22 mouse cellular contexts compared by ENCODE assay signal in the genomic region with DNA sequence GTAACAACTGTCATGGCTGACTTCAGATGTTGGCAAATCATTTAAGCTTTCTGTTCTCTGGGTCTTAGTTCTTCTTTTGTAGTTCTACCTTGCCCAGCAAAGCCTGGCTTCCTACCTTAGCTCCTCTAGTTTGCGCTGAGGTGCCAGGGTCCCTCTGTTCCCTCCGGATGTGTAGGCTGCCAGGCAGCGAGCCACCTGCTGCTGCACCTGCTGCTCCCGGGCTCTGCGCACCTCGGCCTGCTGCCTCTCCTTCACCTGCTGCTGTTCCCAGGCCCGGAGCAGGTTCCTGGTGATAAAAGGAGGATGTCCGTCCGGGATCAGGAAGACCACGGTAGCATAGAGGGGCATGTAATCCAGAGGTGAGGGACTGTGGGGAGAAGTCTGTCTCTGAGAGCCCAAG. TPM values are rescaled to one million over a fixed set of nuclear protein-coding genes. Genes with fewer than 3 reads are reported as not detected.
A peak's percentile ranks its signal among the peaks of the same experiment; 100 is the strongest.
DNase-seq lines count a peak whose midpoint lies in the region; ATAC-seq and TF ChIP-seq lines count a peak whose summit lies in the region.
"Had no signal": no experiment of that assay in that cellular context is flagged by ENCODE, and none has a peak within 500 bp of the region (broad histone marks: within the 10 kb centered on the region; RNA-seq: fewer than 3 reads in every experiment).

No protein-coding gene starts in this region.

- H3K36me3 ChIP-seq in kidney, embryonic 16.5 days (ENCODE audit: insufficient read depth, low read length): no peaks in the 10 kb centered on the region
- no peaks in the 10 kb centered on the region for H3K36me3 ChIP-seq in heart, embryonic 10.5 days
- H3K36me3 ChIP-seq: forebrain, embryonic 10.5 days; heart, embryonic 13.5 days; limb, embryonic 15.5 days had no signal

- H3K27ac ChIP-seq in kidney, embryonic 16.5 days (ENCODE audit: low read length): no peak overlapping the region
- peak overlapping the region; percentile 35 for H3K27ac ChIP-seq in cerebellum, adult 2 months (ENCODE audit: insufficient read depth, low read length)
- H3K27ac ChIP-seq in heart, embryonic 10.5 days: no peak overlapping the region
- H3K27ac ChIP-seq: forebrain, embryonic 10.5 days; heart, embryonic 13.5 days; limb, embryonic 15.5 days; liver, embryonic 14.5 days had no signal

- ATAC-seq in kidney, embryonic 16.5 days (ENCODE audit: low FRiP score, low TSS enrichment): no peak

- no peaks in the 10 kb centered on the region for H3K9me3 ChIP-seq in kidney, embryonic 16.5 days (ENCODE audit: low read length)
- H3K9me3 ChIP-seq in heart, embryonic 10.5 days: no peaks in the 10 kb centered on the region
- H3K9me3 ChIP-seq: forebrain, embryonic 10.5 days; heart, embryonic 13.5 days; limb, embryonic 15.5 days; megakaryocyte, embryonic 14.5 days had no signal

- TF ChIP-seq CTCF in cerebellum, adult 2 months (IDR thresholded peaks at IDR 0.05; ENCODE audit: borderline replicate concordance, insufficient read depth, low read depth, low read length): no peak

- no peaks in the 10 kb centered on the region for H3K27me3 ChIP-seq in kidney, embryonic 16.5 days (ENCODE audit: insufficient read depth, low read length)
- H3K27me3 ChIP-seq in cerebellum, adult 2 months (ENCODE audit: control insufficient read depth, insufficient read depth, low read length): no peaks in the 10 kb centered on the region
- H3K27me3 ChIP-seq in heart, embryonic 10.5 days (ENCODE audit: insufficient read depth, poor library complexity, severe bottlenecking): no peaks in the 10 kb centered on the region
- H3K27me3 ChIP-seq: heart, embryonic 13.5 days; limb, embryonic 15.5 days; megakaryocyte, embryonic 14.5 days had no signal

- H3K4me1 ChIP-seq in kidney, embryonic 16.5 days (ENCODE audit: insufficient read depth, low read length): peaks cover 13% of the 10 kb centered on the region
- peaks cover 22% of the 10 kb centered on the region; the same call in 1 of the 2 replicates for H3K4me1 ChIP-seq in cerebellum, adult 2 months (ENCODE audit: control insufficient read depth, insufficient read depth, low read length)
- peaks cover 30% of the 10 kb centered on the region for H3K4me1 ChIP-seq in heart, embryonic 10.5 days

- peak; percentile 79 for DNase-seq in cerebellum, adult 11-12 months
- DNase-seq in cerebellum, postnatal 10 days: no peak
- DNase-seq in kidney, postnatal 14 days: no peak
- peak; percentile 66 to 73 for DNase-seq in cerebellum, adult 2 months
- DNase-seq in cerebellum, postnatal 36 days: peak; percentile 54 to 70
- DNase-seq in heart, embryonic 10.5 days (ENCODE audit: low spot score): no peak
- DNase-seq in right cerebral cortex, adult 18-20 months: no peak
- DNase-seq: adrenal gland, postnatal 25 days; gastrocnemius, postnatal 25 days; heart, adult 18-20 months; heart, postnatal 14 days; kidney, adult 9 months; kidney, postnatal 36 days; lung, embryonic 14.5 days; right cerebral cortex, postnatal 14 days had no signal

- no peak overlapping the region for H3K4me2 ChIP-seq in kidney, embryonic 16.5 days (replicated peaks; ENCODE audit: low read depth, low read length)
- H3K4me2 ChIP-seq: heart, embryonic 13.5 days; limb, embryonic 15.5 days; lung, embryonic 14.5 days had no signal

- H3K4me3 ChIP-seq in kidney, embryonic 16.5 days (ENCODE audit: low read length): no peak overlapping the region
- no peak overlapping the region for H3K4me3 ChIP-seq in cerebellum, adult 2 months (replicated peaks; ENCODE audit: insufficient read depth, low read depth, low read length)
- H3K4me3 ChIP-seq in heart, embryonic 10.5 days: no peak overlapping the region
- H3K4me3 ChIP-seq: forebrain, embryonic 10.5 days; heart, embryonic 13.5 days; limb, embryonic 15.5 days; megakaryocyte, embryonic 14.5 days had no signal

- 0 out of 2 replicates have a peak overlapping the region, but pooled peaks have one; percentile 22 for H3K9ac ChIP-seq in kidney, embryonic 16.5 days (replicated peaks; ENCODE audit: low read length)
- H3K9ac ChIP-seq: heart, embryonic 13.5 days; limb, embryonic 15.5 days; liver, embryonic 14.5 days; lung, embryonic 14.5 days had no signal

- WGBS in kidney, embryonic 16.5 days: 40% methylated on average over 10 of the region's 10 CpGs
- WGBS in cerebellum, adult 2 months: 7% methylated on average over 10 of the region's 10 CpGs
- WGBS in heart, embryonic 10.5 days: 50% methylated on average over 10 of the region's 10 CpGs

- TF ChIP-seq POLR2A in cerebellum, adult 2 months (IDR thresholded peaks at IDR 0.05; ENCODE audit: borderline replicate concordance, insufficient read depth, low read length): no peak

RNA-seq across cellular contexts. Expression of a gene that starts 5.7 kb away (rescaled TPM):
- 75.3 and 92.2 TPM in 2 replicates for polyA plus RNA-seq in kidney, embryonic 16.5 days (2015; fragmentation: Nextera tagmentation; extraction: Ambion mirVana)
- polyA plus RNA-seq in cerebellum, adult 2 months (2012; rRNA removed): 77.5 and 86.5 TPM in 2 replicates
- polyA plus RNA-seq in heart, embryonic 10.5 days (2016; fragmentation: Nextera tagmentation; extraction: Ambion mirVana): 52.7 and 88.8 TPM in 2 replicates

RNA-seq across cellular contexts. Expression of a gene that starts 8.2 kb away (rescaled TPM):
- polyA plus RNA-seq in kidney, embryonic 16.5 days (2015; fragmentation: Nextera tagmentation; extraction: Ambion mirVana): 0.41 TPM in 1 of 2 replicates, not detected in the other
- 0.21 TPM in 1 of 2 replicates, not detected in the other for polyA plus RNA-seq in cerebellum, adult 2 months (2012; rRNA removed)
- 1.2 and 1.8 TPM in 2 replicates for polyA plus RNA-seq in heart, embryonic 10.5 days (2016; fragmentation: Nextera tagmentation; extraction: Ambion mirVana)
- polyA plus RNA-seq: forebrain, embryonic 10.5 days; limb, embryonic 15.5 days; lung, embryonic 14.5 days; urinary bladder, adult 2 months had no signal

RNA-seq across cellular contexts. Expression of a gene that starts 27.2 kb away (rescaled TPM):
- polyA plus RNA-seq in kidney, embryonic 16.5 days (2015; fragmentation: Nextera tagmentation; extraction: Ambion mirVana): 453 and 487 TPM in 2 replicates
- polyA plus RNA-seq in cerebellum, adult 2 months (2012; rRNA removed): 88.7 and 96.0 TPM in 2 replicates
- 533 and 575 TPM in 2 replicates for polyA plus RNA-seq in heart, embryonic 10.5 days (2016; fragmentation: Nextera tagmentation; extraction: Ambion mirVana)

RNA-seq across cellular contexts. Expression of a gene that starts 27.6 kb away (rescaled TPM):
- 61.7 and 62.2 TPM in 2 replicates for polyA plus RNA-seq in kidney, embryonic 16.5 days (2015; fragmentation: Nextera tagmentation; extraction: Ambion mirVana)
- polyA plus RNA-seq in cerebellum, adult 2 months (2012; rRNA removed): 28.0 and 30.6 TPM in 2 replicates
- 58.0 and 72.6 TPM in 2 replicates for polyA plus RNA-seq in heart, embryonic 10.5 days (2016; fragmentation: Nextera tagmentation; extraction: Ambion mirVana)

RNA-seq across cellular contexts. Expression of a gene that starts 30.6 kb away (rescaled TPM):
- polyA plus RNA-seq in kidney, embryonic 16.5 days (2015; fragmentation: Nextera tagmentation; extraction: Ambion mirVana): 226 and 236 TPM in 2 replicates
- 281 and 309 TPM in 2 replicates for polyA plus RNA-seq in cerebellum, adult 2 months (2012; rRNA removed)
- 173 and 209 TPM in 2 replicates for polyA plus RNA-seq in heart, embryonic 10.5 days (2016; fragmentation: Nextera tagmentation; extraction: Ambion mirVana)

Comparison
In these comparisons a context has a peak if more than half of its experiments do, and no peak if none do; other contexts are left out.
1. DNase-seq: peak in cerebellum, adult 11-12 months (single experiment), cerebellum, adult 2 months (2 of 2) and cerebellum, postnatal 36 days (2 of 2); none in cerebellum, postnatal 10 days (0 of 2), kidney, postnatal 14 days (single experiment), heart, embryonic 10.5 days (single experiment) and right cerebral cortex, adult 18-20 months (single experiment).